Mouse (Mus musculus): Measurements from ENCODE around the gene Hhex.

GRCm38 (mm10) chr19:37488608-37489262 is 54.1 kb downstream of the Hhex start:
- TF ChIP-seq GATA1 (IDR thresholded peaks at IDR 0.05; ENCODE audit: borderline replicate concordance, low read length) (no peak), FLI1 (IDR thresholded peaks at IDR 0.05; ENCODE audit: low read length) (no peak)
